In the genomic region with DNA sequence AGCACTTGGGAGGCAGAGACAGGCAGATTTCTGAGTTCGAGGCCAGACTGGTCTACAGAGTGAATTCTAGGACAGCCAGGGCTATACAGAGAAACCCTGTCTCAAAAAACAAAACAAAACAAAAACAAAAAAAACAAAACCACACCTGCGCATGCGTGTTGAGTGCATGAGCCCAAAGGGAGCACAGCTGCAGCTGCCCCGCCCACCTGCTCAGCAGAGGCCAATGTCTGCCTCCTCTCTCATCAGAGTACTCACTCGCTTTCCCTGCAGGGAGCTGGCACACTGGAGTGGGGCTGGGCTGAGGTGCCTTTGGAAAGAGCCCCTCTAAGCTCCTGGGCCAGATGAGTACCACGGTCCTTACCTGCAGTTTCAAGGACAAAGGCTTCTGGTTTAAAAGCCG, we compare ENCODE assay signal across 21 mouse cellular contexts. TPM values are rescaled to one million over a fixed set of nuclear protein-coding genes. Genes with fewer than 3 reads are reported as not detected.
DNase-seq lines count a peak whose midpoint lies in the region; ATAC-seq and TF ChIP-seq lines count a peak whose summit lies in the region.
"Had no signal": no experiment of that assay in that cellular context is flagged by ENCODE, and none has a peak within 500 bp of the region (broad histone marks: within the 10 kb centered on the region; RNA-seq: fewer than 3 reads in every experiment).

No protein-coding gene starts in this region.

- DNase-seq in A20 (ENCODE audit: low read depth, low spot score): peak; percentile 79
- peak; percentile 69 to 78 for DNase-seq in thymus, adult 18-20 months
- DNase-seq in left cerebral cortex, adult 9 months (ENCODE audit: low spot score in 2 of 2): no peak
- DNase-seq in layer of hippocampus, adult 11-12 months (ENCODE audit: low spot score): no peak
- DNase-seq: adrenal gland, adult 8-10 months; cerebellum, adult 9-10 months; gastrocnemius, postnatal 25 days; kidney, postnatal 10 days; left cerebral cortex, postnatal 4 days; lung, embryonic 14.5 days; retina, postnatal 1 day had no signal

- WGBS in kidney, embryonic 15.5 days: 79% methylated on average over 7 of the region's 7 CpGs

- H3K9ac ChIP-seq in ES-Bruce4 (ENCODE audit: low read depth, poor library complexity, severe bottlenecking): no peak overlapping the region
- no peak overlapping the region for H3K9ac ChIP-seq in kidney, embryonic 15.5 days
- H3K9ac ChIP-seq: heart, embryonic 15.5 days; lung, embryonic 14.5 days; stomach, embryonic 15.5 days had no signal

- ATAC-seq in granulocyte monocyte progenitor cell, adult 5-6 weeks (replicated peaks; ENCODE audit: poor library complexity, severe bottlenecking): 0 out of 2 replicates have a peak, but pooled peaks have one; percentile 36
- ATAC-seq in kidney, embryonic 15.5 days (replicated peaks; ENCODE audit: low FRiP score): no peak
- ATAC-seq in erythroblast, adult 5-6 weeks (replicated peaks; ENCODE audit: low FRiP score, poor library complexity, severe bottlenecking): no peak
- ATAC-seq: intestine, postnatal 0 days had no signal

- TF ChIP-seq EP300 in ES-Bruce4 (IDR thresholded peaks at IDR 0.05; ENCODE audit: insufficient read depth, low read depth, low read length): no peak

- TF ChIP-seq POLR2A in ES-Bruce4 (IDR thresholded peaks at IDR 0.05; ENCODE audit: insufficient read depth, low read length): no peak

- no peaks in the 10 kb centered on the region for H3K9me3 ChIP-seq in ES-Bruce4 (replicated peaks; ENCODE audit: control insufficient read depth, insufficient read depth, low read length, poor library complexity, severe bottlenecking)
- no peaks in the 10 kb centered on the region for H3K9me3 ChIP-seq in kidney, embryonic 15.5 days (replicated peaks)
- H3K9me3 ChIP-seq: heart, embryonic 15.5 days; megakaryocyte, embryonic 14.5 days; stomach, embryonic 15.5 days had no signal

- H3K27ac ChIP-seq in ES-Bruce4 (ENCODE audit: insufficient read depth, low read length): 0 out of 2 replicates have a peak overlapping the region, but pooled peaks have one; percentile 10
- no peak overlapping the region for H3K27ac ChIP-seq in kidney, embryonic 15.5 days
- H3K27ac ChIP-seq: heart, embryonic 15.5 days; stomach, embryonic 15.5 days had no signal

- H3K27me3 ChIP-seq in ES-Bruce4 (ENCODE audit: control insufficient read depth, insufficient read depth, low read length, poor library complexity, severe bottlenecking): no peaks in the 10 kb centered on the region
- no peaks in the 10 kb centered on the region for H3K27me3 ChIP-seq in kidney, embryonic 15.5 days
- H3K27me3 ChIP-seq: heart, embryonic 15.5 days; stomach, embryonic 15.5 days had no signal

- no peak overlapping the region for H3K4me3 ChIP-seq in ES-Bruce4 (ENCODE audit: low read depth, low read length)
- H3K4me3 ChIP-seq in kidney, embryonic 15.5 days (replicated peaks): no peak overlapping the region
- H3K4me3 ChIP-seq: erythroblast, embryonic 14.5 days; heart, embryonic 15.5 days; megakaryocyte, embryonic 14.5 days; stomach, embryonic 15.5 days had no signal

- peaks cover 2% of the 10 kb centered on the region for H3K4me1 ChIP-seq in ES-Bruce4 (ENCODE audit: control insufficient read depth, insufficient read depth, low read length)
- no peaks in the 10 kb centered on the region for H3K4me1 ChIP-seq in kidney, embryonic 15.5 days

- no peaks in the 10 kb centered on the region for H3K36me3 ChIP-seq in ES-Bruce4 (ENCODE audit: control insufficient read depth, insufficient read depth, low read length, poor library complexity, severe bottlenecking)
- peaks cover 25% of the 10 kb centered on the region for H3K36me3 ChIP-seq in kidney, embryonic 15.5 days
- H3K36me3 ChIP-seq: stomach, embryonic 15.5 days had no signal

- TF ChIP-seq CTCF in ES-Bruce4 (IDR thresholded peaks at IDR 0.05; ENCODE audit: low read depth, low read length): no peak

- H3K4me2 ChIP-seq in kidney, embryonic 15.5 days: no peak overlapping the region
- H3K4me2 ChIP-seq: heart, embryonic 15.5 days; liver, embryonic 11.5 days; lung, embryonic 14.5 days; stomach, embryonic 15.5 days had no signal

RNA-seq across cellular contexts. Expression of gene Rpl12, which starts 29.6 kb away (rescaled TPM):
- 114 and 117 TPM in 2 replicates for polyA plus RNA-seq in ES-Bruce4 (2011; ENCODE audit: insufficient read depth, insufficient read length, low read depth, missing spikeins)
- total RNA-seq in granulocyte monocyte progenitor cell, adult 5-6 weeks (2014; fragmentation: Nextera tagmentation): 3,079 and 3,298 TPM in 2 replicates
- total RNA-seq in granulocyte monocyte progenitor cell, adult 5-6 weeks (2017): 2,139 and 2,991 TPM in 2 replicates
- 204 and 210 TPM in 2 replicates for polyA plus RNA-seq in kidney, embryonic 15.5 days (2015; fragmentation: Nextera tagmentation; extraction: Ambion mirVana)
- 305 and 430 TPM in 2 replicates for total RNA-seq in erythroblast, adult 5-6 weeks (2015; ENCODE audit: low replicate concordance)
- 287 and 320 TPM in 2 replicates for total RNA-seq in erythroblast, adult 5-6 weeks (2017; ENCODE audit: low replicate concordance)

RNA-seq across cellular contexts. Expression of gene Lrsam1, which starts 29.7 kb away (rescaled TPM):
- 14.7 and 17.0 TPM in 2 replicates for polyA plus RNA-seq in ES-Bruce4 (2011; ENCODE audit: insufficient read depth, insufficient read length, low read depth, missing spikeins)
- total RNA-seq in granulocyte monocyte progenitor cell, adult 5-6 weeks (2014; fragmentation: Nextera tagmentation): 9.6 and 14.7 TPM in 2 replicates
- 2.8 and 3.2 TPM in 2 replicates for total RNA-seq in granulocyte monocyte progenitor cell, adult 5-6 weeks (2017)
- polyA plus RNA-seq in kidney, embryonic 15.5 days (2015; fragmentation: Nextera tagmentation; extraction: Ambion mirVana): 11.2 and 12.2 TPM in 2 replicates
- 3.1 and 6.5 TPM in 2 replicates for total RNA-seq in erythroblast, adult 5-6 weeks (2015; ENCODE audit: low replicate concordance)
- 1.7 and 3.5 TPM in 2 replicates for total RNA-seq in erythroblast, adult 5-6 weeks (2017; ENCODE audit: low replicate concordance)

RNA-seq across cellular contexts. Expression of gene Slc2a8, which starts 50.2 kb away (rescaled TPM):
- 7.9 and 9.0 TPM in 2 replicates for polyA plus RNA-seq in ES-Bruce4 (2011; ENCODE audit: insufficient read depth, insufficient read length, low read depth, missing spikeins)
- total RNA-seq in granulocyte monocyte progenitor cell, adult 5-6 weeks (2014; fragmentation: Nextera tagmentation): 4.0 and 4.8 TPM in 2 replicates
- 3.7 and 5.8 TPM in 2 replicates for total RNA-seq in granulocyte monocyte progenitor cell, adult 5-6 weeks (2017)
- polyA plus RNA-seq in kidney, embryonic 15.5 days (2015; fragmentation: Nextera tagmentation; extraction: Ambion mirVana): 28.9 and 30.6 TPM in 2 replicates
- 1.2 and 2.3 TPM in 2 replicates for total RNA-seq in erythroblast, adult 5-6 weeks (2015; ENCODE audit: low replicate concordance)
- 0.34 and 0.98 TPM in 2 replicates for total RNA-seq in erythroblast, adult 5-6 weeks (2017; ENCODE audit: low replicate concordance)

RNA-seq across cellular contexts. Expression of gene Fam129b, which starts 55.8 kb away (rescaled TPM):
- polyA plus RNA-seq in ES-Bruce4 (2011; ENCODE audit: insufficient read depth, insufficient read length, low read depth, missing spikeins): 65.5 and 71.6 TPM in 2 replicates
- 7.9 and 20.5 TPM in 2 replicates for total RNA-seq in granulocyte monocyte progenitor cell, adult 5-6 weeks (2014; fragmentation: Nextera tagmentation)
- 6.2 and 9.6 TPM in 2 replicates for total RNA-seq in granulocyte monocyte progenitor cell, adult 5-6 weeks (2017)
- 44.5 and 47.7 TPM in 2 replicates for polyA plus RNA-seq in kidney, embryonic 15.5 days (2015; fragmentation: Nextera tagmentation; extraction: Ambion mirVana)
- 3.1 and 5.8 TPM in 2 replicates for total RNA-seq in erythroblast, adult 5-6 weeks (2015; ENCODE audit: low replicate concordance)
- total RNA-seq in erythroblast, adult 5-6 weeks (2017; ENCODE audit: low replicate concordance): 2.6 and 5.6 TPM in 2 replicates

Comparison
In these comparisons a context has a peak if more than half of its experiments do, and no peak if none do; other contexts are left out.
1. DNase-seq: peak in A20 (single experiment) and thymus, adult 18-20 months (2 of 2); none in left cerebral cortex, adult 9 months (0 of 2) and layer of hippocampus, adult 11-12 months (single experiment).
2. RNA of gene Rpl12, which starts 29.6 kb away (total RNA-seq): 2,139 to 3,298 TPM in granulocyte monocyte progenitor cell, adult 5-6 weeks; 287 to 430 TPM in erythroblast, adult 5-6 weeks; every median in the first group is over 4 times any median in the second.